Mouse (Mus musculus) embryo, embryonic 11.5 days (tissue): ENCODE measurements around the gene Atg16l2.

Source experiments
- DNase-seq: peaks from one replicate; pipeline ENCODE4 v3.0.0-alpha.2; 2012; ENCODE audit warnings: low read depth, low spot score

Gene Atg16l2

GRCm38 (mm10) chr7:101301881-101302456 lies at the start of gene Atg16l2:
Gene Atg16l2 (minus strand): TSS chr7:101302251.
- DNase-seq, result peak; percentile 87

GRCm38 (mm10) chr7:101349861-101350260 lies 47.8 kb upstream of the Atg16l2 start:
- DNase-seq, result no peak

GRCm38 (mm10) chr7:101348312-101348711 lies 46.3 kb upstream of the Atg16l2 start:
- DNase-seq, result no peak

- peak; percentile 36 for DNase-seq
Observed at GRCm38 (mm10) chr7:101347767-101348270, 45.8 kb upstream of the Atg16l2 start, which contains the start of gene Arap1. Gene Arap1 (plus strand): TSS chr7:101348067.

GRCm38 (mm10) chr7:101346991-101347390 lies 44.9 kb upstream of the Atg16l2 start:
- DNase-seq, result no peak

DNA sequence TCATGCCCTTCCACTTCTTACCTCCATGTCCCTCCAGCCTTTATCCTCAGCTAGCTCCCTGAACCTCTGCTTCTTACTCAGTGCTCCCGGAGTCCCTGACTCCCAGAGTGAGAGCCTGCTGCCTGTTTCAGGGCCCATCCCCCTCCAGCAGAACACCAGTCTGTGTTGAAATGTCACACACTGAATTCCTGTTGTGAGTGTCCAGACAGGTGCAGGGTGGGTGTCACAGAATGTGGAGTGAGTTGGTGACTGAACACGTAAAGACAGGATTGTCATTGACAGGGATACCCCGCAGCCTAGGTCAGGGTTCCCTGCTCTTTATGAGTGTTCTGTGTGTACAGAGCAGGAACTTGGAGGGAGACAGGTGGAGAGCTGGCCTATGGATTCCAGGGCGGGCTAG lies 42.8 kb upstream of the Atg16l2 start:
- DNase-seq, result no peak

DNA sequence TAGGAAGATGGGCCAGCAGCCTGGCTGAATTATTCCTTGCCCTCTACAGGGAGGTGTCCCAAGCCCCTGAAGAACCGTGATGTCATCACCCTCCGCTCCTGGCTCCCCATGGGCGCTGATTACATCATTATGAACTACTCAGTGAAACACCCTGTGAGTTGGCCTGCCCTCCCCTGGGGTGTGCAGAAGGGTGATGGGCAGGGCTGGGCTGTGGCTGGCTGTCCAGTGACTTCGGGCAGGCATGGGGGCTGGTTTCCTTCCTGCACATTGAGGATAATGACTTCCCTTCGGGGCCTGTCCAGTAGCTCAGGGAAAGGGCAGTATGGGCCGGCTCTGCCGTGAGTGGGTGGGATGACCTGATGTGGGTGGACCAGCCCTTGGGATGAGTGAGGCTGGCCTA lies 41.1 kb upstream of the Atg16l2 start:
- no peak for DNase-seq

DNA sequence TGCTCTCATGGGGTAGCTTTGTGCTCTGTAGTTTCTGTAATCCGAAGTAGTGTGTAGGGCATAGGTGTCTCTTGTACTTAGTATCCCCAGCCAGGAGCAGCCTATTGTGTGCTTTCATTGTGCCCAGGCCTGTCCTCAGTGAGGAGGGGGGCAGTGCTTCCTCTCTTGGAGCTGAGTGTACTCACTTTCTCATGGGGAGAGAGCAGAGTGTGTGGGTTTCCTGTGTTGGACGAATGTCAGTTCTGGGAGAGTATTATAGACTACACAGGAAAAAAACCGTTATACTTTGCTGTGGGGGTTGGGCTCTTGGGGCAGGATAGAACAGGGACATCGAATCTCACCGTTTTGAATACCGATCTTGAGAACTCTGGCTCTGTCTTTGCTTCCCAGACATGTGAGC lies 39.4 kb upstream of the Atg16l2 start:
- DNase-seq, result no peak

DNA sequence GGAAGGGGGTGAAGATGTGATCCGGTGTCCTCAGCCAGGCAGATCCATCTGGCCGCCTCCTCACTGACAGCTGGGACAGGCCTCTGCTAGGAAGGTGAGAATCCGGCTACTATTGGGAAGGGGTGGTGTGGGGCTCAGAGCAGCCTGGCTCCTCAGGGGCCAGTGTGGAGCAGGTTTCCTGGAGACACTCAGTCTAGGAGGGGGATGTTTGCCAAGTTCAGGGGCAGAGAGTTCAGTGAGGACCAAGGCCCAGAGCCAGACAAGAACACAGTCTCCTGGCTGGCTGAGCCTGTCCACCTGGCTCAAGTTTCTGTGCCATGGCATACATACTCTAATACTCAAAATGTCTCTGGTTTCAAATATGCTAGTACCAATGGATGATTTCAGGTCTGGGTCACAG lies 35.4 kb upstream of the Atg16l2 start:
- no peak for DNase-seq

DNA sequence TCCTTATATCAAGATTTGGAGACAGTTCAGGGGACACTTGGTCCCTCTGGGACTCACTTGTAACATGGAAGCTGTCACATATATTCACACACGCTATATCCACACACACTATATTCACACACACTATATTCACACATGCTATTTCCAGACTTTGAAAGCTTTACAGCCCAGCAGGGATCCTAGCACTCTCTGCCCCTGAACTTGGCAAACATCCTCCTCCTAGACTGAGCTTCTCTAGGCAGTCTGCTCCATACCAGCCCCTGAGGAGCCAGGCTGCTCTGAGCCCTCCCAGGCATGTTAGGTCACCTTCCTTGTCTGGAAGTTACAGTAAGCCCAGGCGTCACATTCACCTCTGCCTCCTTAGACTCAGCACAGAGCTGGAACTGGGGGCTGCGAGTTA lies 34.6 kb upstream of the Atg16l2 start:
- no peak for DNase-seq

- DNase-seq, result no peak
Observed at GRCm38 (mm10) chr7:101335228-101335627, 33.2 kb upstream of the Atg16l2 start.

DNA sequence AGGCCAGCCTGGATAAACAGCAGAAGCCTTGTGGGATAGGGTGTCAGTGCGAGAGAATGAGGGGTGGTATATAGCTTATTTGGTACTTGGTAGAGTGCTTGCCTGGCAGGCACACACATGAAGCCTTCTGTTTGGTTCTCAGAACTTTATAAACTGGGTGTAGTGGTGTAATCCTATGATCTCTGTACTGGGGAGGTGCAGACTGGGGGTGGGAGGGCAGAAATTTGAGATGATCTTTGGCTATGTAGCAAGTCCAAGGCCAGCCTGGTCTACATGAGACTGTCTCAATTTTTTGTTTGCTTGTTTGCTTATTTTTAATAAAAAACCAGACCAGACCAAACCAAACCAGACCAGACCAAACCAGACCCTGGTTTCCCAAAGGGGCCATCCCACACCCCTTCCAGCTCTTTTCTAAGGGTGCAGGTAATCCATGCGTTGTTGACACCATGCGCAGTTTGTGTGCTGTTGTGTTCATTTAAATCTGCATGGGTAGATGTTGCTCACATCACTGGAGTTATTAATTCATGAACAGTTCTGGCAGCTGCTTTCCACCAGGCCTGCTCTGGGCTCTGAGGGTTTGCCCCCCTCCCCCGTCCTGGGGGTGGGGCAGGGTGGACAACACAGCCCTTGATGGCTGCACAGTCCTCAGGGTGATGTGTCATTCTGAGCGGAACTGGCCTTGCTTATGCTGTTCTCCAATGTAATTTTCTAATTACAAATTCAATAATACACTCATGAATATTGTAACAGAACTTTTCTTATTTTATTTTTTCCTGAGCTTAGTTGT lies 30.2 kb upstream of the Atg16l2 start:
- no peak for DNase-seq

- DNase-seq, result no peak
Observed at GRCm38 (mm10) chr7:101330841-101331173, 28.8 kb upstream of the Atg16l2 start.

- DNase-seq, result no peak
Observed at GRCm38 (mm10) chr7:101330074-101330840, 28.2 kb upstream of the Atg16l2 start.

- no peak for DNase-seq
Observed at GRCm38 (mm10) chr7:101329606-101330005, 27.6 kb upstream of the Atg16l2 start.

DNA sequence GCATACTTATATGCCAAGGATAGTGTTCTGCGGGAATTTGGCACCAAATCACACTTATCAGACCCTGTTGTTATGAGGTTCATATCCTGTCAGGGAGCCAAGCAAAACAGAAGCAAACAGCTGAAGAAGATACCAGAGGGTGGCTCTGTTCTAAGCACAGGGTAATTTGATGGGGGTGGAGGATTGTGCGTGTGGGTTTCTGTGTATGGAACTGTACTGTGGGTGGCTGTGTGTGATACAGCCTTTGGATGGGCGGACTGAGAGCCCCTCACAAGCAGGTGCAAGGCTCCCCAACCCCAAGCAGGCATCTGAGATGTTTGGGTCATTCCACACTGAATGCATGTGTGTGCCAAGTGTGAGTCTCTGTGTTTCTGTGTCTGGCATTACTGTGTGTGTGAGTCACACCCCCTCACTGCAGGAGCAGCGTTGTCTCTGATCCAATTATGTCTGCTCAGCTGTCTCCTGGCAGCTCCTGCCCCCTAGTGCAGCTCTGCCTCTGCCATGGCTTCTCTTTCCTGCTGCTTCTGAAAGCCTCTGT lies 26.6 kb upstream of the Atg16l2 start:
- no peak for DNase-seq

- no peak for DNase-seq
Observed at GRCm38 (mm10) chr7:101327786-101328185, 25.7 kb upstream of the Atg16l2 start.

GRCm38 (mm10) chr7:101327263-101327662 lies 25.2 kb upstream of the Atg16l2 start:
- no peak for DNase-seq

- DNase-seq, result no peak
Observed at GRCm38 (mm10) chr7:101326006-101326405, 24.0 kb upstream of the Atg16l2 start.

DNA sequence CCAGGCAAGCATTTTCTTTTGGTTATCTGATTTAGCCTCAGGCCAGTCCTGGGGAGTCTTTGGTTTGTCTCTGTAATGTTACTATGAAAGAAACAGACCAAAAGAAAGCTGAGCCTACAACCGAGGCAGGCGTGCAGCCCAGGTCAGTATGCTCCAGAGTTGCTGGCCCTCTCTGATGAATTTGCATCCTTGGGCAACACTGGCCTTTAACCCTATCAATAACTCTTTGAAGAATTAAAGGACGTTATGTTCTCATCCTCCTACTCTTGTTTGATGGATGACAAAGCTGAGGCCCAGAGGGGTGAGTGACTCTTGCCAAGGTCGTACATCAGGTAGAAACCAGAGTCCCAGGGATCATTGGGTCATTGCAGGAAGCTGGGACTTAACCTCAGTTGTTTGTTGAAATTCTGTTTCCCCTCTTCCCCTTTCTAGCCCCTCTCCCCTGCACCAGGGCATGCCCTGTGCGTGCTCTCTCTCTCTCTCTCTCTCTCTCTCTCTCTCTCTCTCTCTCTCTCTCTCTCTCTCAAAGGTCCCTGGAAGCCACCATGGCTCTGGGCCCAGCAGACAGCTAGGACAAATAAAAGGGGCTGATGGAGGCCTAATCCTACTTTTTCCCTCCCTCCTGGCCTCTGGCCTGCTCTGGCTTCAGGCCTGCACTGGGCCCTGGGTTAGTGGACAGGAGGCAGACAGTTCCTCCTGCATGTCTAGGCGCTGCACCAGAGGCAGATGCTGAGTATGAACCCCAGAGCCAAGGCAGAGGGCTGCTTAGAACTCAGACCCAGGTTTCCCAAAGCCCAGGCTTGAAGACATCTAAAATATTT lies 22.3 kb upstream of the Atg16l2 start:
- DNase-seq, result no peak

- no peak for DNase-seq
Observed at GRCm38 (mm10) chr7:101323141-101323594, 21.1 kb upstream of the Atg16l2 start.
